Mouse (Mus musculus) cerebellum, postnatal 10 days (tissue): Measurements from ENCODE around the gene Tesmin.

ENCODE experiments used
- DNase-seq, 2 experiments: peaks; one replicate each; pipeline ENCODE4 v3.0.0; 2021; ENCODE audit warnings: mixed read lengths in 2 of 2

Tesmin gene

DNA sequence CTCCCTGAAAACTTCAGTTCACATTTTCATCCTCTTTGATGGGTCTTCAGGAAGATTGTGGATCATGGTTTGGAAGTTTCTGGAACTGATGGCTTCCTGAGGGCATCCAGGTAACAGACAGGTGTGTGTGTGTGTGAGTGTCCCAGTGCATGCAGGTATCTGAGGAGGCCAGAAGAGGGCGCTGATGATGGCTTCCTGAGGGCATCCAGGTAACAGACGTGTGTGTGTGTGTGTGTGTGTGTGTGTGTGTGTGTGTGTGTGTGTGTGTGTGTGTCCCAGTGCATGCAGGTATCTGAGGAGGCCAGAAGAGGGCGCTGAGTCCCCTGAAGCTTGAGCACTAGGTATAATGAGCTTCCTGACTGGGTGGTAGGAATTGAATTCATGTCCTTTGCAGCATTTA, 58.7 kb downstream of the Tesmin start:
- DNase-seq, result no peak

DNA sequence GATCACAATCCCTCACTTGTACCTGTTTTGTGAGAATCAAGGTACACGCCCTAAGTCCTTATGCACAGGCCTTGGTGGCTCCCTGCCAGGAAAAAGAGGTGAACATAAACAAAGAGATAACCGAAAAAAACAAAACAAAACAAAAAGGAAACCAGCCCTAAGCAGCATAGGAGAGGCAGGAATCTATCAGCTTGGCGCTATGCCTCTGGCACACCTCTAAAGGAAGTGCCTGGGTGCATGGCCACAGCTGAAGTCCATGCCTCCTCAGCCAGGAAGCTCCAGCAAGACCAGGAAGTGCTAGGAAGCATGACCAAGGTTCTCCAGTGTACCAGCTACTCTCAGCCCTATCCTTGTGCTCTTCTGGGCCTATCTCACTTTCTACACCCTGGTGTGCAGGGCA, 60.6 kb downstream of the Tesmin start:
- DNase-seq, result peak in 1 of 2 experiments; percentile 35

DNA sequence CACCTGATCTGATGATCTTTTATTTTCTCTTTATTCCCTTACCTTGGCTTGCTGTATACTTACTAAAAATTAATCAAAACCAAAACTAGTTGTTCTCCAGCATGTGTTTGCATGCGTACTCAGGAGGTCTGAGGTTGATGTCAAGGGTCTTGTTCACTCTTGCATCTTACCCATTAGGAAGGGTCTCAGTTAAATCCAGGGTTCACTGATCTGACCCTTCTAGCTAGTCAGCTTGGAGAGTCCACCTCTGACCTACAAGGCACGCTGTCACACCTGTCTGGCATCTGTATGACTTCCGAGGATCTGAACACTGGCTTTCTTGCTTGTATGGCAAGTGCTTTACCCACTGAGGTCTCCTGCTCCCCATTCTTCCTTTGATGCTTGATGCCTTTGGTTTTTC, 62.1 kb downstream of the Tesmin start:
- no peak for DNase-seq

- peak; percentile 88 to 95 for DNase-seq
Measured at GRCm38 (mm10) chr19:3451170-3451569, 62.5 kb downstream of the Tesmin start.

DNA sequence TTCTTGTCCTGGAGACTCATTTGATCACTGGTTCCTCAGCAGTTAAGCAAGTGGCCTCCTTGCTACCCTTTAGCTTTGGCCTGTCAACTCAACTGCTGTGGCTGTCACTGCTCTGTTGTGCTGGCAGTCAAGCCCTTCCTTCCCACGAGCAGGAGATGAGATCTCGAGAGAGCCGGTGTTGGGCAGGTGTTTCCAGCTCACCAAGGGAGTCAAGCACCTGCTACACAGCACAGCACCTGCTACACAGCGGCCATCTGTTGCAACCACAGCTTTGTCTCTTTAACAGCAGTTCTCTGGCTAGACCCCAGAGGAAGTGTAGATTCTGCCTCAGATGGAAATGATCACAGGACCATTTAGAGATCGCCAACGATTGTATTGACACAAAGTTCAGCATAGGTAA, 63.0 kb downstream of the Tesmin start:
- DNase-seq, result no peak
